Mouse (Mus musculus) lung, postnatal 36 days (tissue): ENCODE measurements at regions not wholly inside any gene's neighbourhood (a gene's known extent, or its start where the extent isn't known, plus 50 kb on each side); places are given as distances from the start of the nearest gene placed in this dataset.
"Not testable (repeated sequence)": the region's sequence is repeated elsewhere in the genome, so short reads cannot be mapped to it uniquely, and the experiment has no call there.

Experiments
- DNase-seq: peaks from one replicate; pipeline ENCODE4 v3.0.0; 2022; ENCODE audit warnings: mixed read lengths

- DNase-seq = no peak
Measured at GRCm38 (mm10) chr14:120758200-120758830, 152.7 kb upstream of the Ipo5 start.

GRCm38 (mm10) chr14:120762168-120762567, 148.9 kb upstream of the Ipo5 start:
- DNase-seq = peak; percentile 36

GRCm38 (mm10) chr14:120762733-120763132, 148.3 kb upstream of the Ipo5 start:
- peak; percentile 75 for DNase-seq

- DNase-seq = no peak
Measured at GRCm38 (mm10) chr14:120763796-120764195, 147.2 kb upstream of the Ipo5 start.

GRCm38 (mm10) chr14:120764386-120764785, 146.6 kb upstream of the Ipo5 start:
- DNase-seq = no peak

- no peak for DNase-seq
Measured at GRCm38 (mm10) chr14:120766451-120766850, 144.6 kb upstream of the Ipo5 start.

- no peak for DNase-seq
Measured at GRCm38 (mm10) chr14:120770579-120770978, 140.4 kb upstream of the Ipo5 start.

GRCm38 (mm10) chr14:120773001-120773400, 138.0 kb upstream of the Ipo5 start:
- DNase-seq = not testable (repeated sequence)

- peak; percentile 19 for DNase-seq
Measured at GRCm38 (mm10) chr14:120791828-120792554, 119.0 kb upstream of the Ipo5 start.

GRCm38 (mm10) chr14:120797916-120798490, 113.0 kb upstream of the Ipo5 start:
- no peak for DNase-seq

- DNase-seq = no peak
Measured at GRCm38 (mm10) chr14:120803191-120803590, 107.8 kb upstream of the Ipo5 start.

- no peak for DNase-seq
Measured at GRCm38 (mm10) chr14:120803739-120804138, 107.3 kb upstream of the Ipo5 start.

GRCm38 (mm10) chr14:120804183-120804848, 106.7 kb upstream of the Ipo5 start:
- DNase-seq = no peak

- DNase-seq = peak; percentile 73
Measured at GRCm38 (mm10) chr14:120805137-120805536, 105.9 kb upstream of the Ipo5 start.

- DNase-seq = peak; percentile 46
Measured at GRCm38 (mm10) chr14:120805816-120806552, 105.0 kb upstream of the Ipo5 start.

- DNase-seq = peak; percentile 56
Measured at GRCm38 (mm10) chr14:120806553-120806893, 104.5 kb upstream of the Ipo5 start.

- no peak for DNase-seq
Measured at GRCm38 (mm10) chr14:120809321-120809720, 101.7 kb upstream of the Ipo5 start.

GRCm38 (mm10) chr14:120813938-120814337, 97.1 kb upstream of the Ipo5 start:
- no peak for DNase-seq

- DNase-seq = not testable (repeated sequence)
Measured at GRCm38 (mm10) chr14:120815126-120815525, 95.9 kb upstream of the Ipo5 start.

- no peak for DNase-seq
Measured at GRCm38 (mm10) chr14:120816529-120816928, 94.5 kb upstream of the Ipo5 start.

GRCm38 (mm10) chr14:120826187-120826586, 84.8 kb upstream of the Ipo5 start:
- no peak for DNase-seq

- DNase-seq = peak; percentile 42
Measured at GRCm38 (mm10) chr14:120830389-120830835, 80.6 kb upstream of the Ipo5 start.

GRCm38 (mm10) chr14:120831397-120831796, 79.6 kb upstream of the Ipo5 start:
- no peak for DNase-seq
